Mouse (Mus musculus) midbrain, embryonic 16.5 days (tissue): ENCODE measurements at regions not wholly inside any gene's neighbourhood (a gene's known extent, or its start where the extent isn't known, plus 50 kb on each side); places are given as distances from the start of the nearest gene placed in this dataset.

Experiments used
- ATAC-seq: fragments of 200-750 bp; cut with Nextera tagmentation; 2 replicates; pipeline ENCODE4 v1.8.0; 2017; ENCODE audit warnings: moderate TSS enrichment
- H3K27ac ChIP-seq: fragments of 300-500 bp; sonication (generic); 2 replicates; pipeline ENCODE4 v1.5.1; 2014; ENCODE audit warnings: mild to moderate bottlenecking, low read length, mixed read lengths
- H3K27me3 ChIP-seq: fragments of 300-500 bp; sonication (generic); 2 replicates; pipeline ENCODE4 v1.6.1; 2014; ENCODE audit warnings: low read depth, low read length, mixed read lengths; ENCODE audit not compliant: control insufficient read depth, insufficient read depth
- H3K36me3 ChIP-seq: fragments of 300-500 bp; sonication (generic); 2 replicates; pipeline ENCODE4 v1.6.1; 2014; ENCODE audit warnings: mild to moderate bottlenecking, low read length, moderate library complexity, mixed read lengths; ENCODE audit not compliant: control insufficient read depth, insufficient read depth
- H3K4me1 ChIP-seq: fragments of 300-500 bp; sonication (generic); 2 replicates; pipeline ENCODE4 v1.6.1; 2014; ENCODE audit warnings: mild to moderate bottlenecking, low read length, mixed read lengths; ENCODE audit not compliant: control insufficient read depth, insufficient read depth
- H3K4me2 ChIP-seq: fragments of 300-500 bp; sonication (generic); 2 replicates; pipeline ENCODE4 v1.6.1; 2014; ENCODE audit warnings: mild to moderate bottlenecking, low read length, mixed read lengths
- H3K4me3 ChIP-seq: fragments of 300-500 bp; sonication (generic); 2 replicates; pipeline ENCODE4 v1.5.1; 2014; ENCODE audit warnings: low read depth, mild to moderate bottlenecking, low read length, moderate library complexity, mixed read lengths
- H3K9ac ChIP-seq: fragments of 300-500 bp; sonication (generic); 2 replicates; pipeline ENCODE4 v1.6.1; 2014; ENCODE audit warnings: low read depth, low read length, mixed read lengths
- H3K9me3 ChIP-seq: fragments of 300-500 bp; sonication (generic); replicated peaks from 2 replicates; pipeline ENCODE4 v1.6.1; 2014; ENCODE audit warnings: mild to moderate bottlenecking, low read length, mixed read lengths; ENCODE audit not compliant: control insufficient read depth, poor library complexity, severe bottlenecking
- WGBS: fragments of 180-500 bp; shearing (Covaris S2); extraction: QIAGEN DNeasy Blood & Tissue Kit; methylation state at CpG from one replicate; pipeline ENCODE4 v1.1.7; 2014; 5-methylcytosine and 5-hydroxymethylcytosine counted together

DNA sequence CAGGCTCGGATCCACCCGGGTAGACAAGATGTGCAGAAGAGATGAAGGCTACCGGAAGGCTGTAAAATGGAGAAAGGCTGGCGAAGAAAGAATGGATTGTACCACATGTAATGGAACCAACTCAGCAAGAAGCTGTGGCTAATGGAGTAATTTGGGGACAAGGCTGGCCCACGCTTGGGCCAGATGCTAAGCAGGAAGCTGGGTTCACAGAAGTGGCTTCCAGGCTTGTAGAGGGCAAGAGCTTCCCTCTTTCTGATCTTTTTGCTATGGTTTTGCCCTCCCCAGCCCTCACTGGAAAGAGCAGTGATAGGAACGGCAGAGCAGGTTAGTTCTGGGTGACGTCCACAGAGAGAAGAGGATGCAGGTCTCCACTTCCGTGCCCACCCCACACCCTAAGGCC lies 117.7 kb upstream of the Egr2 start:
- H3K4me2 ChIP-seq: no peak overlapping the region
- no peaks in the 10 kb centered on the region for H3K36me3 ChIP-seq
- H3K9me3 ChIP-seq: no peaks in the 10 kb centered on the region
- H3K4me3 ChIP-seq: no peak overlapping the region
- no peak overlapping the region for H3K27ac ChIP-seq
- ATAC-seq: no peak
- WGBS: 93% methylated on average over 8 of the region's 8 CpGs
- H3K9ac ChIP-seq: no peak overlapping the region
- no peaks in the 10 kb centered on the region for H3K4me1 ChIP-seq
- no peaks in the 10 kb centered on the region for H3K27me3 ChIP-seq

DNA sequence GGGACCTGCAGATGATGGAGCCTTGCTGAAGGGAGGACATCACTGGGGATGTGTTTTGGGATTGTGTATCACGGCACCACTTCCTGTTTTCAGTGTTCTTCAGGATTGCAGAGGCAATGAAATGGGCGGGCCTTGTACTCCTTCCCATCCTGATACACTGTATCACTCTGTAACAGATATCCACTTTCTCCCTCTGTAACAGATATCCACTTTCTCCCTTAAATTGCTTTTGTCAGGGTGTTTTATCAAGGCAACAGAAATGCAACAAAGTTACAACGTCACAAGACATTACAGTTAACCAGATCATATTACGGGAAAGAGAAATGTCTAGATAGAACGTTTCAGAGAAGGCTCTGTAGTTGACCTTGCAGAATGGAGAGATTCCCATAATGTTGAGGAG lies 114.5 kb upstream of the Egr2 start:
- H3K36me3 ChIP-seq: no peaks in the 10 kb centered on the region
- H3K9me3 ChIP-seq: no peaks in the 10 kb centered on the region
- H3K9ac ChIP-seq: no peak overlapping the region
- H3K27me3 ChIP-seq: no peaks in the 10 kb centered on the region
- H3K4me2 ChIP-seq: no peak overlapping the region
- H3K27ac ChIP-seq: no peak overlapping the region
- no peak for ATAC-seq
- WGBS: 92% methylated on average over 5 of the region's 5 CpGs
- H3K4me3 ChIP-seq: no peak overlapping the region
- no peaks in the 10 kb centered on the region for H3K4me1 ChIP-seq

DNA sequence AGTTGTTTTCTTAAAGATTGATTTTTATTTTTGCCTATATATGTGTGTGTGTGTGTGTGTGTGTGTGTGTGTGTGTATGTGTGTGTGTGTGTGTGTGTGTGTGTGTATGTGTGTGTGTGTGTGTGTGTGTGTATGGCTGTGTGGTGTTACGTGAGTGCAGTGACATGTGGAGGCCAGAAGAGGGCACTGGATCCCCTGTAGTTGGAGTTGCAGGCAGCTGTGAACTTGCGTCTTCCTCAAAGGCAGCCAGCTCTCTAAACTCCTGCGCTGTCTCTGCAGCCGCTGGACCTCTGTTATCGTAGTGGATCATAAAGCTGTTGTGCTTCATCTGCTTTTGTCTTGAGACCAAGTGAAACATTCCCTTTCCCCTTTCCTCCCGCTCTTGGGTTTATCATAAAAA lies 109.9 kb upstream of the Egr2 start:
- Histone ChIP-seq H3K27me3 (no peaks in the 10 kb centered on the region), H3K4me2 (no peak overlapping the region), H3K36me3 (no peaks in the 10 kb centered on the region), H3K9ac (no peak overlapping the region), H3K27ac (no peak overlapping the region), H3K9me3 (no peaks in the 10 kb centered on the region), H3K4me1 (no peaks in the 10 kb centered on the region), H3K4me3 (no peak overlapping the region)
- 95% methylated on average over 6 of the region's 6 CpGs for WGBS
- ATAC-seq: no peak

DNA sequence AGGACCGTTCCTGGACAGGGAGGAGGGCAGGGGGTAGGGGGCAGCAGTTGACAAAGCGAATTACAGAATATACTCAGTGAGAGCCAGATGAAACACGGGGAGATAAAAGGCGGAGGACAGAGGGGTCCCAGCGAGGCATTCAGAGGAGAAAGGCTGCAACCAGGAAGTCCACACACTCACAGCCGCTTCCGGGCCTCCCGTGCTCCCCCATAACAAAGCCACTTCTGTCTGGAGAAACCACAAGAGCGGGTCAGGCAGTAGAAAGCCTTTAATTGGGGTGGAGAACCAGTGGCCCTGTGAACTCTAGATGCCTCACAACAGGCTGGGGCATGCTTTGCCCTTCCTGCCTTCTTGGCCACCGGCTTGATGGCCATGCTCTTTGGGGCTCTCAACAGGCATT lies 108.1 kb upstream of the Egr2 start:
- Histone ChIP-seq H3K9ac (no peak overlapping the region), H3K4me3 (no peak overlapping the region), H3K4me1 (no peaks in the 10 kb centered on the region), H3K27ac (no peak overlapping the region), H3K4me2 (no peak overlapping the region), H3K27me3 (no peaks in the 10 kb centered on the region), H3K9me3 (no peaks in the 10 kb centered on the region), H3K36me3 (no peaks in the 10 kb centered on the region)
- ATAC-seq: no peak
- WGBS: 19% methylated on average over 10 of the region's 10 CpGs

DNA sequence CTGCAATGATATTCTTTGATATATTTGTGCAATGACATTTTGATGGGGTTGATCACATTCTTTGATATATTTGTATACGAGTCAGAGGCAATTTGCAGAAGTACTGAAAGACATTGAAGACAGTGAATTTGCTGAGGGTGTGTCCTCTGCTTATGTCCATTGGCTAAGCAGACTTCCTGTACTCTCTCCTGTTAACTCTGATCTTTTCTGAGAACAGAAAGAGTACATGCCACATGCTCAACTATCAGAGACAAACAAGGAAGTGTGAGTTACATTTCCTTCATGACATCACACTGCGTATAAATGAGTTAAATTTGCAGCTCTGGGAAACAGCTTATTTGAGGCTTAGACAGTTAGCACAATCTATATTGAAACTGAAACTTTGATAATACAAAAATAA lies 104.5 kb upstream of the Egr2 start:
- H3K9me3 ChIP-seq: no peaks in the 10 kb centered on the region
- whole genome bisulfite sequencing: 98% methylated on average over 2 of the region's 2 CpGs
- H3K36me3 ChIP-seq: no peaks in the 10 kb centered on the region
- no peaks in the 10 kb centered on the region for H3K27me3 ChIP-seq
- ATAC-seq: no peak
- H3K4me3 ChIP-seq: no peak overlapping the region
- no peaks in the 10 kb centered on the region for H3K4me1 ChIP-seq
- H3K27ac ChIP-seq: no peak overlapping the region
- H3K4me2 ChIP-seq: no peak overlapping the region
- no peak overlapping the region for H3K9ac ChIP-seq

DNA sequence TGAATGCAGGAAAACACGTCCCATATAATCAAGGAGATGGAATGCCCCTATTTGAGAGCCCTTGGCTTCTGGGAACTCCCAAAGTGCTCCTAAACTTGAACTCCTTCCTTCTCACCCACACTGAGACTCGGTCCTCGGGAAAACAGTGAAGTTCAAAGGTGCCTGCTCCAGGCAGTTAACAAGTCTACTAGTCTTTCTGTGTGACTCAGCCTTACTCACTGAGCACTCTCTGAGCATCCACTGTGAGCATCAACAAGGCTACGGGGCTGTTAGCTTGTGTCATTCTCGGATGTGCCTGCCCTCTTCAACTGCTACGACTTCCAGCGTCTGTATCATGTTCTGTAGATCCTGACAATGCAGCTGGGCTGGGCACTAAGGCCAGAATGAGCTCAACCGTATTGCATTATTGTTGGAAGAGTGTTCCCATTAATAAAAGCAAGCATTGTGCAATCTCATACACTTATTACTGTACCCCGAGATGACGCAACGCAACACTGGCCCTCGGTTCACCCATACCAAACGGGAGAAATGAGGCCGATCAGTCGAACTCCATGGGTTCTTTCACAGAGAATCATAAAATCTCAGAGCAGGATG lies 96.1 kb upstream of the Egr2 start:
- no peak for ATAC-seq
- Histone ChIP-seq H3K4me3 (no peak overlapping the region), H3K4me1 (no peaks in the 10 kb centered on the region), H3K27me3 (no peaks in the 10 kb centered on the region), H3K9me3 (no peaks in the 10 kb centered on the region), H3K36me3 (no peaks in the 10 kb centered on the region), H3K9ac (no peak overlapping the region), H3K4me2 (no peak overlapping the region), H3K27ac (no peak overlapping the region)
- 92% methylated on average over 15 of the region's 15 CpGs for WGBS

DNA sequence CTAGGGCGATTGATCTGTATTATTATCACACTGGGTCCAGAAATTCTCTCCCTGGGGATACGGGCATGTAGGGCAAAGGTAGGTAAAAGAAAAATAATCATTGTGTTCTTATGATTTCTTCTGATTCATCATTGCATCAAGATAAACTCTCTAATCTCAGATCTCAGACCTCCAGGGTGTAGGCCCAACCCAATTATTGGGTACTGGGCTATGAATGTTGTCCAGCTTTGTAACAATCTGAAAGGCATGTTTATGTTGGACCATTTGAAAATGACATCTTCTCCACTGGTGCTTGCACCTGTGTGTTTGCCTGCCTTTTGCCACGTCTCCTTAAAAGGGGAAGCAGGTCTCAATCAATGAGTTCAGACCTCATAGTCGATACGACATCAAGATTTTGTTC lies 95.4 kb upstream of the Egr2 start:
- H3K27ac ChIP-seq: no peak overlapping the region
- H3K4me2 ChIP-seq: no peak overlapping the region
- H3K9me3 ChIP-seq: no peaks in the 10 kb centered on the region
- H3K4me3 ChIP-seq: no peak overlapping the region
- no peaks in the 10 kb centered on the region for H3K4me1 ChIP-seq
- no peak for ATAC-seq
- no peaks in the 10 kb centered on the region for H3K27me3 ChIP-seq
- WGBS: 93% methylated on average over 5 of the region's 5 CpGs
- no peaks in the 10 kb centered on the region for H3K36me3 ChIP-seq
- no peak overlapping the region for H3K9ac ChIP-seq

DNA sequence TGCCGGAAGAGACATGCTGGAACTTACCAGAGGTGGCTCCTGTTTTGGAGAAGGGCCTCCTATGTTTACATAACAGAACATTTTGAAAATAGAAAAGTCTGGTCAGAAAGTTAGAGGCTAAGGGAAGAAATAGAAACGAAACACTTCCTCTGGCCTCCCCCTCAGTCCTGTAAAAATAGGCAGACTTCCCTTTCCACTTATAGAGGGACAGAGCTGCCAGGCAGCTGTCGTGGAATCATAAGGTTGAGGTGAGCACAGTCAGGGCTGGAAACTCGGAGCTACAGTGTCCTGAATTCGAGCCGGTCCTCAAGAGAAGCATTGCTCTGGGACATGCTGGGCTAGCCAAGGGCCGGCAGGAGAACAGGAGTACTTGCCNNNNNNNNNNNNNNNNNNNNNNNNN lies 94.0 kb upstream of the Egr2 start:
- ATAC-seq: no peak
- Histone ChIP-seq H3K4me2 (no peak overlapping the region), H3K27me3 (no peaks in the 10 kb centered on the region), H3K4me1 (no peaks in the 10 kb centered on the region), H3K4me3 (no peak overlapping the region), H3K9ac (no peak overlapping the region), H3K9me3 (no peaks in the 10 kb centered on the region), H3K27ac (no peak overlapping the region), H3K36me3 (no peaks in the 10 kb centered on the region)
- 83% methylated on average over 7 of the region's 7 CpGs for WGBS

DNA sequence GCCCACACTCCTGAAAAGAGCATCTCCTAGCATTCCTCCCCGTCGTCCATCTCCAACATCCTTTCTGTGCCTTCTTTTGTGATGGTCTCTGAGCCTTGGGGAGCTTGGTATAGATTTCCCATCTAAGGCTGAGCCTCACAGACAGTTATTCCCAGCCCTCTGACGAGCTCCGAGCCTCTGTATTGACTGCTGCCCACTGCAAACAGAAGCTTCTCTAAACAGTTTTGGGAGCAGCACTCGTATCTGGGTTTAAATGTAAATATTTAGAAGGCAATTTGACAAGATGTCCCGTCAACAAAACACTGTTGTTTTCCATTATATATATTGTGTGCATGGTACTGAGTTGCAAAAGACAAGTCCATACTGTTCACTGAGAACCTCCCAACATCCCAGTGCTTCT lies 86.4 kb upstream of the Egr2 start:
- H3K27ac ChIP-seq: no peak overlapping the region
- WGBS: 89% methylated on average over 6 of the region's 6 CpGs
- no peak overlapping the region for H3K9ac ChIP-seq
- no peak for ATAC-seq
- no peaks in the 10 kb centered on the region for H3K4me1 ChIP-seq
- H3K36me3 ChIP-seq: no peaks in the 10 kb centered on the region
- no peaks in the 10 kb centered on the region for H3K9me3 ChIP-seq
- no peak overlapping the region for H3K4me3 ChIP-seq
- no peak overlapping the region for H3K4me2 ChIP-seq
- H3K27me3 ChIP-seq: no peaks in the 10 kb centered on the region

DNA sequence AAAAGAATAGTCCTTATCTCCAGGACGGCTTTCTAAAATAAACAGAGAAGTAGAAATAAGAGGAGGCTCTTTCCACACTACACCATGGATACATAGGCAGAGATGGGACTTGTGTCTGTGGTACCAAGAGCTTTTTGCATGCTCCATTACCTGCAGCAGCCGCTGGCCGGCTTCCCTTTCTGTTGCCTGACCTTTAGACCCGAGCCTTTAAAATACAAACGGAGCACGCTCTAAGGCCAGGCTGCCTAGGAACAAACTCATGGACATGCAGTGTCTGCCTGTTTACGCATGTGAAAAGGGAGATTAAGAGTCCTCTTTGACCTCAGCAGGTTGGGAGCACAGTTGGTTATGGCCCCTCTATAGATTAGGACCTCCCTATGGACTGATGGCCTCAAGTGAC lies 81.1 kb upstream of the Egr2 start:
- no peak overlapping the region for H3K4me2 ChIP-seq
- H3K27me3 ChIP-seq: no peaks in the 10 kb centered on the region
- H3K4me3 ChIP-seq: no peak overlapping the region
- ATAC-seq: no peak
- H3K27ac ChIP-seq: no peak overlapping the region
- H3K36me3 ChIP-seq: no peaks in the 10 kb centered on the region
- no peak overlapping the region for H3K9ac ChIP-seq
- H3K4me1 ChIP-seq: no peaks in the 10 kb centered on the region
- WGBS: 16% methylated on average over 7 of the region's 7 CpGs
- H3K9me3 ChIP-seq: no peaks in the 10 kb centered on the region
